Mouse (Mus musculus) midbrain, embryonic 15.5 days (tissue): Measurements from ENCODE around the gene Atp4b. TPM values are rescaled to one million over a fixed set of nuclear protein-coding genes. Genes with fewer than 3 reads are reported as not detected.

Experiments used
- ATAC-seq: fragments of 200-750 bp; cut with Nextera tagmentation; replicated peaks from 2 replicates; pipeline ENCODE4 v1.8.0; 2017; ENCODE audit warnings: moderate TSS enrichment
- H3K27ac ChIP-seq: fragments of 300-500 bp; sonication (generic); 2 replicates; pipeline ENCODE4 v1.5.1; 2015; ENCODE audit warnings: mild to moderate bottlenecking, inconsistent platforms
- H3K27me3 ChIP-seq: fragments of 300-500 bp; sonication (generic); replicated peaks from 2 replicates; pipeline ENCODE4 v1.6.1; 2015; ENCODE audit warnings: inconsistent platforms
- H3K36me3 ChIP-seq: fragments of 300-500 bp; sonication (generic); replicated peaks from 2 replicates; pipeline ENCODE4 v1.6.1; 2015; ENCODE audit warnings: inconsistent platforms
- H3K4me1 ChIP-seq: fragments of 300-500 bp; sonication (generic); 2 replicates; pipeline ENCODE4 v1.6.1; 2015; ENCODE audit warnings: inconsistent platforms
- H3K4me2 ChIP-seq: fragments of 300-500 bp; sonication (generic); 2 replicates; pipeline ENCODE4 v1.6.1; 2015; ENCODE audit warnings: inconsistent platforms, mild to moderate bottlenecking, moderate library complexity
- H3K4me3 ChIP-seq: fragments of 300-500 bp; sonication (generic); 2 replicates; pipeline ENCODE4 v1.5.1; 2015; ENCODE audit warnings: mild to moderate bottlenecking, inconsistent platforms
- H3K9ac ChIP-seq: fragments of 300-500 bp; sonication (generic); 2 replicates; pipeline ENCODE4 v1.6.1; 2015; ENCODE audit warnings: mild to moderate bottlenecking, inconsistent platforms
- H3K9me3 ChIP-seq: fragments of 300-500 bp; sonication (generic); 2 replicates; pipeline ENCODE4 v1.6.1; 2016; ENCODE audit warnings: inconsistent platforms
- WGBS: fragments of 180-500 bp; shearing (Covaris S2); methylation state at CpG from one replicate; pipeline ENCODE4 v1.1.7; 2015; ENCODE audit warnings: mixed read lengths; 5-methylcytosine and 5-hydroxymethylcytosine counted together
- polyA plus RNA-seq: library from polyadenylated mRNA; unstranded; fragments of >200 nt; fragmentation: Nextera tagmentation; extraction: Ambion mirVana; gene quantifications from 2 replicates; pipeline ENCODE4 v1.2.1, GENCODE M21; 2015

Gene Atp4b
- polyA plus RNA-seq, 1 experiment from 2014 or later = not detected

DNA sequence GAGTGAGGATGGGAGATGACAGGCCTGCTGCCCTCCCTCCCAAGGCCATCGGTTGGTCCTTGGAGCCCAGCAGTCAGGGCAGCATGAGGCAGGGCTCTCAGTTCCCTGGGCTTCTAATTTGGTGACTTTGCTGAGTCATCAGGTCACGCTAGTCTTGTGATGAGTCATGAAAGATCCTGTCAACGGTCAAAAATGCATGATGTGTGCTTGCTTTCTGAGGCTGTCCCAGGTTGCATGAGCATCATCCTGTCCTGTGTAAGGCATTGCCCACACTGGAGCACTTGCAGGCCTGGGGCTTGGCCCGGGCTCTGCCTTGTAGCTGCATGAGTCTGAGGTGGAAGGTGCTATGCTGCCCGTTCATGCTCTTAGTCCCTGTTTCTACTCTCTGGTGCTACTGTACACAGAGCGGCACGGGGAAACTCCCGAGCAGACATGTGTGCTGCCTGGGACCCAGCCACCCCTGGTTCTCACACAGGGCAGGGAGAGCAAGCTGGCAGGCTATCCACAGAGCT is 23.4 kb downstream of the Atp4b start:
- H3K27me3 ChIP-seq = no peaks in the 10 kb centered on the region

DNA sequence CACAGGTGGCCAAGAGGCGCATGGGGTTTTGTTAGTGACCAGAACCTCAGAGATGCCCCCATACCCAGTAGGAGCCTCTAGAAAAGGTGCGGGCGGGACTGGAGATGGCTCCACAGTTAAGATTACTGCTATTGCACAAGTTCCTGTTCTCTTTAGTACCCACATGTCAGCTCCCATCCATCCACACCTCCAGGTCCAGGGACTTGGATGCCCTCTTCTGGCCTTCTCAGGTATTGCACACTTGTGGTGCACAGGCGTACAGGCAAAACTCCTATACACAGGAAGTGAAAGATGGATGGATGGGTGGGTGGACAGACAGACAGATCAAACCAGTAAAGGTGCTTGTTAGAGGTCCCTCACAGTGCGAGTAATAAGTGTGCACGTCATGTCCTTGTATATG is 34.8 kb downstream of the Atp4b start:
- H3K4me1 ChIP-seq = no peaks in the 10 kb centered on the region
- H3K4me3 ChIP-seq = no peak overlapping the region
- no peaks in the 10 kb centered on the region for H3K27me3 ChIP-seq
- H3K27ac ChIP-seq = no peak overlapping the region
- ATAC-seq = no peak
- H3K9ac ChIP-seq = no peak overlapping the region
- whole genome bisulfite sequencing = 97% methylated on average over 6 of the region's 6 CpGs
- H3K4me2 ChIP-seq = no peak overlapping the region
- peaks cover 58% of the 10 kb centered on the region for H3K36me3 ChIP-seq
- no peaks in the 10 kb centered on the region for H3K9me3 ChIP-seq

More for the DNA sequence above, 23.4 kb downstream of the Atp4b start:
- Histone ChIP-seq H3K27ac (no peak overlapping the region), H3K4me2 (no peak overlapping the region), H3K4me1 (no peaks in the 10 kb centered on the region), H3K4me3 (no peak overlapping the region), H3K9me3 (no peaks in the 10 kb centered on the region), H3K9ac (no peak overlapping the region), H3K36me3 (peaks cover 57% of the 10 kb centered on the region)
- no peak for ATAC-seq
- 90% methylated on average over 8 of the region's 8 CpGs for WGBS

DNA sequence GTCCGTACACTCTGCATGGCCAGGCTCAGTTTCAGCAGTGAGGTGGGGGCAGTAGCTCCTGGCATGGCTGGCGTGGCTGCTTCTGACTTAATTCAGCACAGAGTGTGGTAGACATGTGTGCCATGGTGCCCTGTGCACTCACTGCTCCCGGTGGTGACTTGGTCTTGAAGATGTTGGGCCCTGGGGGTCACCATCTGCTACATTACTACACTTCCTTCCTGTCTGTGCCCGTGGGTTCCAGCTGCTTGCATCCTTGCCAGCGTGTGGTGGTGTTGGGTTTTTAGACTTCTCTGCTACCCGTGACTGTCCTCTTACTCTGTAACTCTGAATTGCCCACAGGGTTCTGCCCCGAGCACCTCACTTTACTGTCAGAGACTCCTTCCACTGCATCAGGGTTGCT is 36.4 kb downstream of the Atp4b start:
- WGBS = 92% methylated on average over 7 of the region's 7 CpGs
- H3K36me3 ChIP-seq = peaks cover 55% of the 10 kb centered on the region
- no peak overlapping the region for H3K27ac ChIP-seq
- H3K4me1 ChIP-seq = no peaks in the 10 kb centered on the region
- H3K4me3 ChIP-seq = no peak overlapping the region
- ATAC-seq = no peak
- H3K9me3 ChIP-seq = no peaks in the 10 kb centered on the region
- no peak overlapping the region for H3K4me2 ChIP-seq
- no peak overlapping the region for H3K9ac ChIP-seq
- no peaks in the 10 kb centered on the region for H3K27me3 ChIP-seq

DNA sequence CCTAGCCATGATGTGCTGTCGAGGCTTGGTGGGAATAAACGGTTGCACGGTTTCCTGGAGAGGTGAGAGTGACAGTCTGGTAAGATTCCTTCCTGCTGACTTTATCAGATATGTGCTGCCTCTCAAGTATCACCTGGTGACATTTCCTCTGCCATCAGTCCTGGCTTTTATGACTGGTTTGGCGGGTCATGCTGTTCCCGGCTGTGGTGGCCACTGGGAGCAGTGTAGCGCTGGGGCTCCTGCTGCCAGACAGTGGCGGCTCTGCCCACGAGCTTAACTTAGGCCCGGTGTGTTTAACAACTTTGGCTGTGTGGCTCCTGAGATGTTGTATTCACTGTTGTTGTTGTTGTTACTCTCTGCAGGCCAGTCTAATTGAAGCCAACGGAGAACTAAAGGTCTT is 39.9 kb downstream of the Atp4b start:
- no peak overlapping the region for H3K4me2 ChIP-seq
- H3K4me3 ChIP-seq = no peak overlapping the region
- no peaks in the 10 kb centered on the region for H3K9me3 ChIP-seq
- no peak overlapping the region for H3K9ac ChIP-seq
- no peaks in the 10 kb centered on the region for H3K4me1 ChIP-seq
- H3K27me3 ChIP-seq = no peaks in the 10 kb centered on the region
- H3K27ac ChIP-seq = no peak overlapping the region
- 86% methylated on average over 10 of the region's 10 CpGs for WGBS
- no peak for ATAC-seq
- H3K36me3 ChIP-seq = peaks cover 40% of the 10 kb centered on the region; the same call in 1 of the 2 replicates

DNA sequence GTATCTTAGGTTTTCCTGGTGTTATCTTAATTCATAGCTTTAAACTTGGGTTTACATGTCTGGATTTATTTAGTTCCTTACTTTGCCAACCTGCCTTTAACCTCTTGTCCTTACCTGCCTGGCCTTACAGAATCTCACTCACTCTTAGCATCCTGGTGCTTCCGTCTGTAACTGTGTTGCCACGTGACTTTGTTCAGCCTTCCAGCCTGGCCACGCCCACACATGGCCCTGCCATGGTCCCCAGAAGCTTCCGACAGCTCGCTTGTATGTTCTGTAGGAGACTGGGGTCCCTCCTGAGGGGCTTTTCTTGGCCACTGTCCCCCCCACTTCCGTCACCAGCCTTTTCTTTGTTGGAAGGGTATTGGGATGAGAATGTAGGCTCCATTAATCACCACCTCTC is 40.4 kb downstream of the Atp4b start:
- Histone ChIP-seq H3K36me3 (peaks cover 35% of the 10 kb centered on the region; the same call in 1 of the 2 replicates), H3K27me3 (no peaks in the 10 kb centered on the region), H3K9me3 (no peaks in the 10 kb centered on the region), H3K9ac (no peak overlapping the region), H3K4me2 (no peak overlapping the region), H3K27ac (no peak overlapping the region), H3K4me3 (no peak overlapping the region), H3K4me1 (no peaks in the 10 kb centered on the region)
- no peak for ATAC-seq
- WGBS = 90% methylated on average over 6 of the region's 6 CpGs

DNA sequence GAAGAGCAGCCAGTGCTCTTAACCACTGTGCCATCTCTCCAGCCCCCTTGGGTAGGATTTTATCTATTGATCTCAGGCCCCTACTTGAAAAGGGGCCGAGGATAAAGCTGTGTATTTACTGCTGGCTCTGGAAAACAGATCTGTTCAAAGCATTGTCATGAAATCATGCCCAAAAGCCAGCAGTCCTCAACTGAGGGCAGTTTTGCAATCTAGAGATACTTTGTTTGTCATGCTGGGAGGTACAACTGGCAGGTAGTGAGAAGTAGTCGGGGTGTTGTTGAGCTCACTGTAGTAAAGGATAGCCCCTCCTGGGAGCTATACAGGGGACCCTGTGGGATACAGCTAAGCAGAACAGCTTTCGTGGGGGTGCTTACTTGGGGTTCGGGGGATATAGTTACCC is 42.7 kb downstream of the Atp4b start:
- Histone ChIP-seq H3K9ac (no peak overlapping the region), H3K36me3 (peaks cover 23% of the 10 kb centered on the region; the same call in 1 of the 2 replicates), H3K4me2 (no peak overlapping the region), H3K4me3 (no peak overlapping the region), H3K4me1 (no peaks in the 10 kb centered on the region), H3K9me3 (no peaks in the 10 kb centered on the region), H3K27me3 (no peaks in the 10 kb centered on the region), H3K27ac (no peak overlapping the region)
- 93% methylated on average over 4 of the region's 4 CpGs for WGBS
- no peak for ATAC-seq

DNA sequence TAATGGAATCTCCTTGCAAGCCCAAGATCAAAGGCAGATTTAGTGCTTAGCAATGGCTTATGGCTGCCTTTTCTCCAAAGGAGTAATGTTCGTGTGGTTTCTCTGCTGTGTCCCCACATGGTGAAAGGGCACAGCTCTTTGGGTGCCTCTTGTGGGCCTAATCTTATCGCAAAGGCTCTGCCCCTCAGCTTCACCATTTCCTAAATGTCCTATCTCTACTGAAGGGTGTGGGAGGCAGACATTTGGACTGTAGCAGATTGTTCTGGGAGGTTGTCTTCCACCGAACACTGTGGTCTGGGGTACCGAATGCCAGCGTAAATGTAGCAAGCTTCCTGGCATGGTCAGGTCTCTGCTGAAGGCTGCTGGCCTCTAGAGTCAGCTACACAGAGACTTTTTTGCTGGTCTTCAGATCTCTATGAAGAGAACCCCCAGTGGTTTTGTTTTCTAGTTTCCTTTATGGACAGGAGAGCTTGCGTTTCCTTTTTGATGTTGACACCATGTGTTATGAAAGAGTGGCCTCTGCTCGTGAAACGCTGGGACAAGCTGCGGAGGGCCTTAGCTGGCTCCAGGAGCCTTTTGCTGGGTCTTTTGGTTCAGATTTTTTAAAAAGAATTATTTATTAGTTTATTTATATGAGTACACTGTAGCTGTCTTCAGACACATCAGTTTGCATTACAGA is 43.3 kb downstream of the Atp4b start:
- no peaks in the 10 kb centered on the region for H3K27me3 ChIP-seq
- H3K4me2 ChIP-seq = no peak overlapping the region
- no peaks in the 10 kb centered on the region for H3K9me3 ChIP-seq
- peaks cover 17% of the 10 kb centered on the region; the same call in 1 of the 2 replicates for H3K36me3 ChIP-seq
- no peaks in the 10 kb centered on the region for H3K4me1 ChIP-seq
- H3K27ac ChIP-seq = no peak overlapping the region
- H3K4me3 ChIP-seq = no peak overlapping the region
- H3K9ac ChIP-seq = no peak overlapping the region
- ATAC-seq = no peak
- WGBS = 78% methylated on average over 9 of the region's 9 CpGs

DNA sequence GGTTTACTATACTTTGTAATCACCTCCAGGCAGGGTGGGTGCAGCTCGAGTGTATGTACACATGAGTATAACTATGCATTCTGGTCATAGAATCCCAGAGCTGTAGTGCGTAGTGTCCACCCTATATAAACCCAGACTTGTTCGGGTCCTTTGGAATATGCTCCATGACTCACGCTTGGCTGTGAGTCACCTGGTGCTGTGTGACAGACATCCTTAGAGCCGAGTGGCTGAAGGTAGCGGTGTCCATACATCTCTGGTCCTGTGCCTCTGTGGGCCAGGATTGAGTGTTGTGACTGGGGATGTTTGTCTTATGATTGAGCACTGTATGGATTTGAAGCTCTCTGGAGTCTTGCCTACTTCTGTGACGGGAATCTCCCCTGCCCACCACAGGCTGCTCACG is 44.0 kb downstream of the Atp4b start:
- Histone ChIP-seq H3K4me3 (no peak overlapping the region), H3K4me2 (no peak overlapping the region), H3K27ac (no peak overlapping the region), H3K9me3 (no peaks in the 10 kb centered on the region), H3K9ac (no peak overlapping the region), H3K36me3 (peaks cover 20% of the 10 kb centered on the region; the same call in 1 of the 2 replicates), H3K27me3 (no peaks in the 10 kb centered on the region), H3K4me1 (no peaks in the 10 kb centered on the region)
- 90% methylated on average over 8 of the region's 8 CpGs for WGBS
- no peak for ATAC-seq

DNA sequence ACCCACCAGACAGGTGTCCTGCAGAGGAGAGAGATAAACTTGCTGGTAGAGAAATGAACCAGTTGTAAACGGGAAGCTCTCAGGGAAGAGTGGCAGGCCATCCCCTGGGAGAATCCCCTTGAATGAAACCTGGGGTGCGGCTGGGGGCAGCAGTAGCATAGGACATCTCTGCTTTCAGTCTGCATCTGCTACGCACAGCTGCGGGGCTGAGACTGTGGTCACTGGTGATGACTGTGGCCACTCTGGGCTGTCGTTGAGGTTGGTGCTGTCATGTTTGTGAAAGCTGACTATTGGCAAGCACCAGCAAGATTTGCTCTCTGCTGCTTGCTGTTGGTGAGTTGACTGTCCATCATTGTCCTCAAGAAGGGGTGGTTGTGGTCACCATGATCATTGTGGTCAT is 45.0 kb downstream of the Atp4b start:
- ATAC-seq = no peak
- Histone ChIP-seq H3K4me2 (no peak overlapping the region), H3K27me3 (no peaks in the 10 kb centered on the region), H3K27ac (no peak overlapping the region), H3K36me3 (peaks cover 20% of the 10 kb centered on the region), H3K9ac (no peak overlapping the region), H3K4me1 (no peaks in the 10 kb centered on the region), H3K4me3 (no peak overlapping the region), H3K9me3 (no peaks in the 10 kb centered on the region)
- 93% methylated on average over 5 of the region's 5 CpGs for WGBS

DNA sequence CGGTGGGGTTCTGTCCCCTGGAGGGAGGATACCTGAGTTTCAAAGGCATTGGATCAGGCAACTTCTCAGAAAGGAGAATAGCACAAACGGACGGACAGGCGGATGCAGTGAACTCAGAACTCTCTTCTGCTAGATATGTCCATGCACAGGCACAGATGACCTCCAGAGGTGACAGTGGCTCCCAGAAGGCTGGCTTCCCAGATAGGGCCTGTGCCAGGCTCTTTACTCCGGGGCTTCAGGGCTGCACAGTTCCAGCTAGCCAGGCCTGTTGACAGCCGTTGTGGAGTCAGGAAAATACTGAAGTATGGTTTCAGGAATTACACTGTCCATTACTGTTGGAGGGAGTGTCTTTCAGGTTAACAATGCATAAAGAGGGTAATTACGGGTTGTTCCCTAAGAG is 46.6 kb downstream of the Atp4b start:
- no peaks in the 10 kb centered on the region for H3K9me3 ChIP-seq
- no peak overlapping the region for H3K4me3 ChIP-seq
- no peak overlapping the region for H3K4me2 ChIP-seq
- H3K9ac ChIP-seq = no peak overlapping the region
- WGBS = 92% methylated on average over 7 of the region's 7 CpGs
- H3K4me1 ChIP-seq = no peaks in the 10 kb centered on the region
- ATAC-seq = no peak
- H3K36me3 ChIP-seq = peaks cover 20% of the 10 kb centered on the region
- H3K27me3 ChIP-seq = no peaks in the 10 kb centered on the region
- no peak overlapping the region for H3K27ac ChIP-seq

DNA sequence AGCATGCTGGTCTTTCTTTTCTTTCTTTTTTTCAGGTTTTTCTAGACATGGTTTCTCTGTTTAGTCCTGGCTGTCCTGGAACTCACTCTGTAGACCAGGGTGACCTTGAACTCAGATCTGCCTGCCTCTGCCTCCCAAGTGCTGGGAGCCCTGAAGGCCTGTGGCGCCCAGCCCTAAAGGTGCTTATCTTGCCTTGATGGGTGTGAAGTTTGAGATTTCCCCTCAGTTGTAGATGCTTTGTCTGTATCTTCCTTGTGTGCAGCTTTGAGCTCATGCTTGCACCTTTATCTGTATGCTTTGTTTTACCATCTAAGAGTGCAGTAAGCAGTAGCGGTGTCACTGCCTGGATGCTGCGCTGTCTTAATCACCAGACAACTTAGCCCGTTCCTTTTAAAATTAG is 53.5 kb downstream of the Atp4b start:
- Histone ChIP-seq H3K27ac (no peak overlapping the region), H3K4me1 (peaks cover 14% of the 10 kb centered on the region), H3K4me2 (no peak overlapping the region), H3K4me3 (no peak overlapping the region), H3K36me3 (peaks cover 42% of the 10 kb centered on the region), H3K27me3 (no peaks in the 10 kb centered on the region), H3K9me3 (no peaks in the 10 kb centered on the region), H3K9ac (no peak overlapping the region)
- no peak for ATAC-seq
- 95% methylated on average over 4 of the region's 4 CpGs for WGBS

DNA sequence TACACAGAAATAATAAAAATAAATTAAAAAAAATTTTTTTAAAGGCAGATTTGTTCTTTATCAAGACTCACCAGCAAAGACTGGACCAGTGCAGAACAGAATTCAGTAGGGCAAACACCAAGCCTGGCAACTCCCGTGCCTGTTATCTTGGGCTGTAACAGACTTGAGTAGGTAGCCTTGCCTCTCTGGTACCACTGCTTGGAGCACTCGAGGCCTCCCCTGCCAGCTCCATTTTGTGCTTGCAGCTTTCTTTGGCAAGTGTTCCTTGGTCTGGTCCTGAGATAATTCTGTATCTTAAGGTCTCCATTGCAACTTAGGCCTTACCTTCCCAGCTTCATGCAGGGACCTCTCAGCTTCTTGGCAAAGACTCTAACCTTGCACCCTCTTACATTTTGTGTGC is 54.3 kb downstream of the Atp4b start:
- peaks cover 39% of the 10 kb centered on the region for H3K36me3 ChIP-seq

DNA sequence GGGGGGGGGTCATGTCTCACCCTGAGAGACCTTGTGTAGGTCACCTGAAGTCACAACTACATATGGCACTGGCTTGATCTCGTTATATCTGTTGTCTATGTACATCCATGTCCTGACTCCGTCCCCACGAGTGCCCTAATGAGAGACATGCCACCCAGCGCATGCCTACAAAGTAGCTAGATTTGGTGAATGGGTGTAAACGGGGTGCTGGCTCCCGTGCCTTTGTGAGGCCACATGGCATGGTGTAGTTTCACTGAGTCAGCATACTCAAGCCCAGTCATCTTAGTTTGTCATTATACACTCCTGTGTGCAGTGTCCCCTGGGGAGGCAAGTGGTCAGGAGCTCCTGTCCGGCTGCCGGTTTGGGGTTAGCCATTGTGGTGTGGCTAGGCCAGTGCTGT is 56.0 kb downstream of the Atp4b start:
- H3K4me2 ChIP-seq = no peak overlapping the region

More for the DNA sequence above, 54.3 kb downstream of the Atp4b start:
- no peak overlapping the region for H3K9ac ChIP-seq
- H3K27ac ChIP-seq = no peak overlapping the region
- no peak overlapping the region for H3K4me2 ChIP-seq
- WGBS = 86% methylated on average over 2 of the region's 2 CpGs
- H3K27me3 ChIP-seq = no peaks in the 10 kb centered on the region
- H3K4me1 ChIP-seq = peaks cover 14% of the 10 kb centered on the region
- ATAC-seq = no peak
- no peaks in the 10 kb centered on the region for H3K9me3 ChIP-seq
- H3K4me3 ChIP-seq = no peak overlapping the region

More for the DNA sequence above, 56.0 kb downstream of the Atp4b start:
- H3K9ac ChIP-seq = no peak overlapping the region
- H3K36me3 ChIP-seq = peaks cover 29% of the 10 kb centered on the region; the same call in 1 of the 2 replicates
- H3K4me1 ChIP-seq = peaks cover 14% of the 10 kb centered on the region
- no peaks in the 10 kb centered on the region for H3K9me3 ChIP-seq
- ATAC-seq = no peak
- H3K4me3 ChIP-seq = no peak overlapping the region
- H3K27me3 ChIP-seq = no peaks in the 10 kb centered on the region
- WGBS = 84% methylated on average over 8 of the region's 8 CpGs
- no peak overlapping the region for H3K27ac ChIP-seq
